Mouse (Mus musculus) spleen, adult 12 weeks (tissue): ENCODE measurements around the gene Kank2.

ENCODE experiments used
- DNase-seq: peaks from one replicate; pipeline ENCODE4 v3.0.0; 2022; ENCODE audit warnings: low spot score

Gene Kank2

GRCm38 (mm10) chr9:21749382-21750118 is 49.0 kb downstream of the Kank2 start:
- no peak for DNase-seq

- no peak for DNase-seq
Measured at GRCm38 (mm10) chr9:21748491-21748890, 50.1 kb downstream of the Kank2 start.

GRCm38 (mm10) chr9:21748033-21748432 is 50.5 kb downstream of the Kank2 start:
- no peak for DNase-seq

GRCm38 (mm10) chr9:21747238-21747774 is 51.2 kb downstream of the Kank2 start:
- DNase-seq, result no peak

GRCm38 (mm10) chr9:21741514-21741913 is 57.0 kb downstream of the Kank2 start:
- DNase-seq, result no peak

- no peak for DNase-seq
Measured at GRCm38 (mm10) chr9:21740427-21740826, 58.1 kb downstream of the Kank2 start.

GRCm38 (mm10) chr9:21738776-21739175 is 59.8 kb downstream of the Kank2 start:
- no peak for DNase-seq

GRCm38 (mm10) chr9:21737188-21737587 is 61.4 kb downstream of the Kank2 start:
- no peak for DNase-seq

GRCm38 (mm10) chr9:21736580-21736979 is 62.0 kb downstream of the Kank2 start:
- no peak for DNase-seq

- DNase-seq, result no peak
Measured at GRCm38 (mm10) chr9:21735126-21735525, 63.4 kb downstream of the Kank2 start.

GRCm38 (mm10) chr9:21733989-21734388 is 64.6 kb downstream of the Kank2 start:
- no peak for DNase-seq

- no peak for DNase-seq
Measured at GRCm38 (mm10) chr9:21733446-21733845, 65.1 kb downstream of the Kank2 start.

GRCm38 (mm10) chr9:21732288-21732687 is 66.3 kb downstream of the Kank2 start:
- DNase-seq, result no peak

GRCm38 (mm10) chr9:21729264-21729663 is 69.3 kb downstream of the Kank2 start:
- DNase-seq, result no peak

GRCm38 (mm10) chr9:21728261-21728832 is 70.2 kb downstream of the Kank2 start:
- DNase-seq, result no peak

- no peak for DNase-seq
Measured at GRCm38 (mm10) chr9:21726218-21726975, 72.1 kb downstream of the Kank2 start.

- no peak for DNase-seq
Measured at GRCm38 (mm10) chr9:21725224-21726121, 73.1 kb downstream of the Kank2 start.

GRCm38 (mm10) chr9:21724147-21724536 is 74.4 kb downstream of the Kank2 start:
- peak; percentile 77 for DNase-seq

GRCm38 (mm10) chr9:21723377-21724146 is 75.0 kb downstream of the Kank2 start, which contains the start of gene Ldlr:
Gene Ldlr, plus strand, starts transcription at chr9:21723483.
- peak; percentile 76 for DNase-seq

- DNase-seq, result no peak
Measured at GRCm38 (mm10) chr9:21721036-21721435, 77.5 kb downstream of the Kank2 start.

- DNase-seq, result no peak
Measured at GRCm38 (mm10) chr9:21717015-21717414, 81.5 kb downstream of the Kank2 start.
